Mouse (Mus musculus): ENCODE data around the gene Rbm45. TPM values are rescaled to one million over a fixed set of nuclear protein-coding genes. Genes with fewer than 3 reads are reported as not detected.

Gene Rbm45
- 9.3 and 14.9 TPM in 2 replicates for polyA plus RNA-seq (2021; fragmentation: Nextera tagmentation)
- long read RNA-seq, experiment 1, transcript Rbm45-201 (10 exons, 1,898 nt) = major isoform, 7 of 8 reads
- long read RNA-seq, experiment 1, partial matches to known transcripts = 1 of 8 reads
- long read RNA-seq, experiment 1, other reads (novel, unspliced or antisense) = 0 of 8 reads
- long read RNA-seq, experiment 2, transcript Rbm45-201 (10 exons, 1,898 nt) = major isoform, 9 of 9 reads
- long read RNA-seq, experiment 2, partial matches to known transcripts = 0 of 9 reads
- long read RNA-seq, experiment 2, other reads (novel, unspliced or antisense) = 0 of 9 reads

GRCm38 (mm10) chr2:76369821-76370655 lies at the start of gene Rbm45:
Rbm45 (plus strand) TSS chr2:76369984.

GRCm38 (mm10) chr2:76338215-76339156 lies 31.3 kb upstream of the Rbm45 start, which contains the start of gene Pde11a:
Pde11a (minus strand) TSS chr2:76338774.

GRCm38 (mm10) chr2:76360226-76360625 lies 9.6 kb upstream of the Rbm45 start, which contains the start of gene Cyct:
Cyct (minus strand) TSS chr2:76360450.

GRCm38 (mm10) chr2:76406151-76406936 lies 36.6 kb downstream of the Rbm45 start, which contains the start of gene Osbpl6:
Osbpl6 (plus strand) TSS chr2:76406508.

Other genes starting within 250 kb of the Rbm45 start
- 1.4 and 1.6 TPM in 2 replicates for gene Pde11a, start 31.2 kb upstream of the Rbm45 start, polyA plus RNA-seq (2021; fragmentation: Nextera tagmentation)
- not detected in 2 replicates for gene Cyct, start 9.5 kb upstream of the Rbm45 start, polyA plus RNA-seq (2021; fragmentation: Nextera tagmentation)
- 21.0 and 27.6 TPM in 2 replicates for gene Osbpl6, start 36.5 kb downstream of the Rbm45 start, polyA plus RNA-seq (2021; fragmentation: Nextera tagmentation)